In the genomic region with DNA sequence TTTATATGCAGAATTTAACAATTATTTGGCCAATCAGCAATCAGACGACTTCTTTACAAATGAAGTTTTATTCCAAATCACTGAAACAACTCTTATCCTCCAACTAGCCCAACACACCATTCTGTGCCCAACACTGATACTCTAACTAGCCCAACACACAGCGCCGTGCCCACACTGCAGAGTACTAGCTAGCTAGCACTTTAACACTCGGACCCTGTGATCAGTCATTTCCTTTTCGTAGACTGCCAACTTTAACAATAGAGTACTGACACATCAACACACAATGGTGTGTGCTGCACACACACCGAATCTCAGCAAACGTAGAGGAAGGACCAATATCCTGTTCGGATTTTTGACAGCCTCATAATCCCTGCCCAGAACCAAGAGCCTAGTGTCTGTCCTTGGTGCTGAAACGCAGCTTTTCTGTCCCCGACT, we compare ENCODE assay signal across 9 mouse cellular contexts. TPM values are rescaled to one million over a fixed set of nuclear protein-coding genes. Genes with fewer than 3 reads are reported as not detected.
DNase-seq lines count a peak whose midpoint lies in the region; ATAC-seq and TF ChIP-seq lines count a peak whose summit lies in the region.
"Had no signal": no experiment of that assay in that cellular context is flagged by ENCODE, and none has a peak within 500 bp of the region (broad histone marks: within the 10 kb centered on the region; RNA-seq: fewer than 3 reads in every experiment).

No protein-coding gene starts in this region.

- peak overlapping the region; percentile 67; the same call in 1 of the 2 replicates for H3K4me3 ChIP-seq in limb, embryonic 14.5 days (replicated peaks; ENCODE audit: low read length)
- H3K4me3 ChIP-seq in neural tube, embryonic 12.5 days: peak overlapping the region; percentile 88

- peak; percentile 21; the same call in 1 of the 2 replicates for ATAC-seq in limb, embryonic 14.5 days (ENCODE audit: low FRiP score, low read depth)
- peak; percentile 25 for ATAC-seq in neural tube, embryonic 12.5 days (ENCODE audit: low FRiP score, low read depth)
- ATAC-seq in erythroid progenitor cell, adult 5-6 weeks (replicated peaks; ENCODE audit: low FRiP score, poor library complexity, severe bottlenecking): no peak

- peak; percentile 68 for DNase-seq in adrenal gland, postnatal 14 days
- DNase-seq in adrenal gland, postnatal 25 days: no peak
- peak; percentile 1 for DNase-seq in ovary, postnatal 10 days (ENCODE audit: low spot score)
- no peak for DNase-seq in ovary, adult 18-20 months (ENCODE audit: low spot score)
- DNase-seq in heart, postnatal 4 days: peak; percentile 40
- peak; percentile 90 for DNase-seq in limb, embryonic 14.5 days (ENCODE audit: low spot score)

- no peaks in the 10 kb centered on the region for H3K36me3 ChIP-seq in limb, embryonic 14.5 days (ENCODE audit: control insufficient read depth, insufficient read depth, low read length)
- H3K36me3 ChIP-seq in neural tube, embryonic 12.5 days: no peaks in the 10 kb centered on the region

- peaks cover 6% of the 10 kb centered on the region; the same call in 1 of the 2 replicates for H3K4me1 ChIP-seq in limb, embryonic 14.5 days (ENCODE audit: control insufficient read depth, insufficient read depth, low read length)
- peaks cover 11% of the 10 kb centered on the region for H3K4me1 ChIP-seq in neural tube, embryonic 12.5 days

- no peaks in the 10 kb centered on the region for H3K9me3 ChIP-seq in limb, embryonic 14.5 days (ENCODE audit: control insufficient read depth, low read length)
- H3K9me3 ChIP-seq in neural tube, embryonic 12.5 days: no peaks in the 10 kb centered on the region

- H3K27me3 ChIP-seq in limb, embryonic 14.5 days (ENCODE audit: control insufficient read depth, insufficient read depth, low read length): peaks cover 23% of the 10 kb centered on the region; the same call in 1 of the 2 replicates
- no peaks in the 10 kb centered on the region; the same call in 1 of the 2 replicates for H3K27me3 ChIP-seq in neural tube, embryonic 12.5 days (replicated peaks)

- TF ChIP-seq POLR2A in limb, embryonic 14.5 days (IDR thresholded peaks at IDR 0.05; ENCODE audit: borderline replicate concordance, extremely low read depth, insufficient read depth, insufficient read length): no peak

- H3K4me2 ChIP-seq in limb, embryonic 14.5 days (replicated peaks; ENCODE audit: low read depth, low read length, severe bottlenecking): peak overlapping the region; percentile 96
- peak overlapping the region; percentile 91 for H3K4me2 ChIP-seq in neural tube, embryonic 12.5 days (replicated peaks)

- no peak overlapping the region for H3K27ac ChIP-seq in limb, embryonic 14.5 days (replicated peaks; ENCODE audit: low read depth, low read length)
- peak overlapping the region; percentile 95 for H3K27ac ChIP-seq in neural tube, embryonic 12.5 days

- 22% methylated on average over 10 of the region's 10 CpGs for WGBS in limb, embryonic 14.5 days
- WGBS in neural tube, embryonic 12.5 days: 8% methylated on average over 10 of the region's 10 CpGs

- H3K9ac ChIP-seq in limb, embryonic 14.5 days (ENCODE audit: low read depth, low read length, severe bottlenecking): no peak overlapping the region
- H3K9ac ChIP-seq in neural tube, embryonic 12.5 days: peak overlapping the region; percentile 95

RNA-seq across cellular contexts. Expression of a gene that starts 57.7 kb away (rescaled TPM):
- total RNA-seq in adrenal gland, postnatal 14 days (2021): 3.4 and 3.7 TPM in 2 replicates
- total RNA-seq in adrenal gland, postnatal 25 days (2021): 3.2 and 4.3 TPM in 2 replicates
- total RNA-seq in heart, postnatal 4 days (2021): under 1 TPM; 0.29 to 0.74 TPM
- 1.4 TPM in 2 replicates for polyA plus RNA-seq in limb, embryonic 14.5 days (2012; rRNA removed)
- polyA plus RNA-seq in limb, embryonic 14.5 days (2014; fragmentation: Nextera tagmentation; extraction: Ambion mirVana): 1.5 and 2.3 TPM in 2 replicates
- polyA plus RNA-seq in neural tube, embryonic 12.5 days (2016; fragmentation: Nextera tagmentation; extraction: Ambion mirVana): 202 and 203 TPM in 2 replicates
- not detected in 2 replicates for total RNA-seq in erythroid progenitor cell, adult 5-6 weeks (2015; ENCODE audit: low replicate concordance)
- not detected in 2 replicates for total RNA-seq in erythroid progenitor cell, adult 5-6 weeks (2017; ENCODE audit: low replicate concordance)
- polyA plus RNA-seq: erythroblast, embryonic 14.5 days had no signal

Comparison
In these comparisons a context has a peak if more than half of its experiments do, and no peak if none do; other contexts are left out.
1. DNase-seq: peak in adrenal gland, postnatal 14 days (single experiment), ovary, postnatal 10 days (single experiment), heart, postnatal 4 days (single experiment) and limb, embryonic 14.5 days (single experiment); none in adrenal gland, postnatal 25 days (single experiment) and ovary, adult 18-20 months (single experiment).